Mouse (Mus musculus) kidney, adult 8-10 months (tissue): Measurements from ENCODE around the gene Rfc4.

Experiments
- DNase-seq, 2 experiments: peaks; one replicate each; pipeline ENCODE4 v3.0.0; 2022

Rfc4 gene

DNA sequence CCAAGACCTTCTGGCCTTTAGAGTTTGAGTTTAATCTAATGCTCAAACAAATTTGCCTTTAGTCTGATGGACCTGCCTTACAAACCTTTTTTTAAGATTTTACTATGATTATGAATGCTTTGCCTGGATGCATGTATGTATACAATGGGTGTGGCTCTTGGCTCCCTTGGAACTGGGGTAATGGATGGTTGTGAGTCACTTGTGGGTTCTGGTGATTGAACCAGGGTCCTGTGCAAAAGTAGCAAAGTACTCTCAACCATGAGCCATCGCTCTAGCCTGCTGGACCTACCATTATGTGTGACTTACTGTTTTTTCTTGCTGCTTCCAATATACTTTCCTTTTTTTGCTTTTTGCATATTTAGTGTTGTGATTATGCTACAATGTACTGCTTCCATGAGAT, 4.8 kb upstream of the Rfc4 start:
- DNase-seq = no peak

DNA sequence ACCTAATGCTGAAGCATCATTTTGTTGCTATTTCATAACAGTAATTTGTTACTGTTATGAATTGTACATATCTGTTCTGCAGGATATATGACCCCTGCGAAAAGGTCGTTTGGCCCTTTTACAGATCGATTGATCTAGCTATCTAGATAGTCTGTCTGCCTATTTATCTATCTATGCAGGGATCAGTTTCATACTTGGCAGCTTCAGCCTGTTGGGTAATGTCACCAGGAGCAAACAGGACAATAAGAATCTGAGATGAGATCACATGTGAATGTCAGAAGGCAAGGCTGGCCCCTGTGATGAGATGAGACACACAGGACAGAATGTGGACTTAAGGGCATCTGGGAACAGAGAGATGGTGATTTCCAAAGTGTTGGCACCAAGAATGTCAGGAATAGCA, 2.8 kb upstream of the Rfc4 start:
- no peak for DNase-seq

GRCm38 (mm10) chr16:23127311-23127672, 245 bp downstream of the Rfc4 start:
- DNase-seq = no peak

GRCm38 (mm10) chr16:23124398-23124797, 3.1 kb downstream of the Rfc4 start:
- no peak for DNase-seq

DNA sequence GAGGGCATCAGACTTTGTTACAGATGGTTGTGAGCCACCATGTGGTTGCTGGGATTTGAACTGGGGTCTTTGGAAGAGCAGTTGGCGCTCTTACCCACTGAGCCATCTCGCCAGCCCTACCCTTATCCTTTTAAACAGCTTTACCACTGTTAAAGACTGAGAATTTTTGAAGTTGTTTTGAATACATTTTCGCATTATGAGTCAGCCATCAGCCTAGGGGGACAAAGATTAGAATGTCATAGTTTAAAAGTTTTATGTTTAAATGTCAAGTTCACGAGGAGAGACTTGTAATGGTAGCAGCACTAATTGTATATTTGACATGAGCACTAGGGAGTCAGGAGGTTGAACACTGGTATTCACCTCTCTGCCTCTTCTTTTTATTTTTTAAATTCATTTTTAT, 4.4 kb downstream of the Rfc4 start:
- DNase-seq = no peak

GRCm38 (mm10) chr16:23122446-23122845, 5.1 kb downstream of the Rfc4 start:
- no peak for DNase-seq

DNA sequence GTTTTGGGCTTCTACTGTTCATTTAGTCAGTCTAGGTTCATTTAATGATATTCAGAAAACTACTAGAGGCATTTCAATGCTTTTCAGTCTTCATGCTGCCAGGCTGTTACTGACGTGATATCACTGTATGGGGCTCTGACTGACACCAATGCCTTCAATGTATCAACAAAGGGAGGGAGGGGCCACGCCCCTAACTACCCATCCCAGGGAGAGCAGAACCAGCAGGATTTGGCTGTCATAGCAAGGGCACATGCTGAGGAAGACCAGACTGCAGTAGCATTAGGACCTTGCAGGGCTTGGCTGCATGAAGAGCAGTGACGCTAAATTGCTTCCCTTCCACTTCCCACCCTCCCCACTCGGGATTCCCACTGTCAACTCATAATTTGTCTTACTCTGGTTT, 10.4 kb downstream of the Rfc4 start:
- DNase-seq = no peak

GRCm38 (mm10) chr16:23115486-23115885, 12.1 kb downstream of the Rfc4 start:
- DNase-seq = no peak

GRCm38 (mm10) chr16:23114339-23115171, 13.0 kb downstream of the Rfc4 start:
- no peak for DNase-seq

DNA sequence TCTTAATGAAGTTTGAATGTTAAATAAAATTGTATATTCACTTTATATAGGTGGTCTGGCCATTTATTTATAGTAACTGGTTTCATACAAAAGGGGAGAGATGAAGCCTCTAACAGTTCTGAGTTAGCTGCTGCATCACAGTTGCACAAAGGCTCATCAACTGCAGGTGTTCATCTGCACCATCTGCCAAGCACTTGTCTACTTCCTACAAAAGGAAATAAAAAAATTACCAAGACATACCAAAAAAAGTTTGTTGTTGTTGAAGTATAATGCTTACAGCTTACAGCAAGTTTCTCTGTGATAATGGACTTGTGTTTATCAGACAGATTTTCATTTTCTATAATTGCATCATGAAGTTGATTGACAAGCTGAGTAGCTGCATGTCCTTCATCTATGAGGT, 13.6 kb downstream of the Rfc4 start:
- no peak for DNase-seq

DNA sequence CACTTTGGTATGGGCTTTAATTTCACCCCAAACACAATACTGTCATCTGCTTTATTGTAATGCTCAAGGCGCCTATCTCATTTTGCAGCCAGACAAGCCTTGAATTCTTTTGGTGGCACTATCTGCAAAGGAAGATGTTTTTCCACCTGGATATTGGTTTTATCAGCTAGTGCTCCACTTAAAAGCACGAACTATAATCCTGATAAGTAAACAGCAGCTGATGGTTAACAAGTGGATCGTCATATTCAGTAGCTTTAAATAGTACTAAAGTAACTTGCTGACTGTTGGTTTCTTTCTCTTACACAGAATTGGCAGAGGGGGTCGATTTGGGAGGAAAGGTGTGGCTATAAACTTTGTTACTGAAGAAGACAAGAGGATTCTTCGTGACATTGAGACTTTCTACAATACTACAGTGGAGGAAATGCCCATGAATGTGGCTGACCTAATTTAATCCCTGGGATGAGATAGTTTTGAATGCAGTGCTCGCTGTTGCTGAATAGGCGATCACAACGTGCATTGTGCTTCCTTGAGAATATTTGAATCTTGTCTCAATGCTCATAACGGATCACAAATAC, 14.6 kb downstream of the Rfc4 start:
- DNase-seq = no peak

DNA sequence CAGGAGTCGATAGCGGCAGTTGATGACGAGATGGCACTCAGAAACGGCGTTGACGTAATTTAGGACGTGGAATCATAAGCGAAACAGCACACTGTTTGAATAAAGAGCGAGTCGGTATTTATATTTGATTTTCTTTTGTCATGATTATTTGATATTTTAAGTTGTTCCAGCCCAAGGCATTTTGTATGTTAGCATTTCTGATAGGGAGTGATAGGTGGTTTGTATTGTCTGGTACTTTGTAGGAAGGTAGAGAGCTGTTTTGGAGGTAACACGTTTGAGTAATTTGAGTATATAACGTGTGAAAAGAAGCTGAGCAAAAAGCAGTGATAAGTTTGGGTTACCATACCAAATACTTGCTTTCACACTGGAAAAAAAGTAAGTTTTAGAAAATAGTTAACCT, 15.2 kb downstream of the Rfc4 start:
- no peak for DNase-seq

DNA sequence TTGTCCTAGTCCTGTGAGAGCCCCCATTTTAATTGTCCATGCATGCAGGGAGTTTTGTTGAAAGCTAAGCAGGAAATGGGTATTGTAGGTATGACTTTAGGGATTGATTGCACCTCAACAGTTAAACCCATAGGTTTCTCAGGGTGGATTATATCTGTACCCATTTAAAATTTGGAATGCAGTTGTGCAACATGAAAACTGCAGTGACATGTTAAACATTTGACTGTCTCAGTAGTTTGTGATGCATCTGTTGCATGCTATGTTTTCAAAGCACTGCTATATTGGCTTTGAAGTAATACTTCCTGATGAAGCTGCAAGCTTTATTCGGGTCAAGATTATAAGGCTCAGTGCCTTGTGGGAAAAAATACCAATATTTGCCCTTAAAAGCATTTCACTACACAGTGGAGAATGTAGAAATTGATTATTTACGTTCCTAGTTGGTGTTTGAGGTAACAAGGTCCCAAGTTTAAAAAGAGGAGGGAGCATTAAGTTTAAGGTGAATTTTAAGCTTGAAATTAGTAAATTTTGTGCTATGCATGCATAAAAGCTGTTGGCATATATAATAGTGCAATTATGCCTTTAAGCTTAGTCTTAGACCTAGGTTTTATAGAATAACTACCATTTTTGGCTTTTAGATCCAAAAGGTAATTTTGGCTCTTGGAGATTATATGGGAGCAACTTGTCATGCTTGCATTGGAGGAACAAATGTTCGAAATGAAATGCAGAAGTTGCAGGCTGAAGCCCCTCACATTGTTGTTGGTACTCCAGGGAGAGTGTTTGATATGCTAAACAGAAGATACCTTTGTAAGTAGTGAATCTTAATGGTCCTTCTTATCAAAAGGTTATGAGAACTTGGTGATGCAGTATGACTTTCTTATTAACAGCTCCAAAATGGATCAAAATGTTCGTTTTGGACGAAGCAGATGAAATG, 17.9 kb downstream of the Rfc4 start:
- no peak for DNase-seq

GRCm38 (mm10) chr16:23108943-23109342, 18.6 kb downstream of the Rfc4 start:
- DNase-seq = no peak

GRCm38 (mm10) chr16:23107946-23108759, 19.4 kb downstream of the Rfc4 start:
- peak; percentile 78 to 82 for DNase-seq

DNA sequence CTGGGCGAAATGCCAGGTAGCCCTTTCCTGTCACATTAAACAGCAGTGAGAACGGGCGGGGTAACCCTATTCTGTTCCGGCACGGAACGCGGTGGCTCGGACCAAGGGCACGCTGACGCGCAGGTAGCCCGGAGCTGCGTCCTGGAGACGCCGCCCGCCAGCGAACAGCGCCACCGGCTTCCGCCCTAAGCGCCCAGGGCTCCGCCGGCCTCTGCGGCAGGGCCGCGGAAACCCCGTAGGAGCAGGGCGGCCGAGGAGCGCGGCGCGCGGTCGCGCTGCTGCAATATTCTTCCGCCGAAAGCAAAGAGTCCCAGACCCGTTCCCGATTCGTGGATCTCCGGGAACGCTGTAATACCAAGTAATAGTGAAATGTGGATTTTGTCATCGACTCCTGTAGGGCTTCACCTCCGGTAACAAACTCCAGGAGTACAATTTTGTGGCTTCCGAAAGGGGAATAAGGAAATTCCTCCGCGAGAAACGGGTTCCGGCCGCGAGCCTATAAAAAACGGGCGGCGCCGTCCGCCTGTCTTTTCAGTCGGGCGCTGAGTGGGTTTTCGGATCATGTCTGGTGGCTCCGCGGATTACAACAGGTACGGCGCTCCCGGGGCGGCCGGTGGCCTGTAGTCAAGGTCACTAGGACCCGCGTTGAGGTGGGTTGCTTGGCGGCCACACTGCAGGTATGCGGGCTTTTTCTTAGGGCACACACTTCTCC, 20.1 kb downstream of the Rfc4 start, which contains the start of gene Eif4a2:
TSS of gene Eif4a2 (plus strand) at position 214 of the 712 bp plus-strand sequence.
- peak; percentile 91 to 92 for DNase-seq

- DNase-seq = no peak
Observed at GRCm38 (mm10) chr16:23106121-23106520, 21.4 kb downstream of the Rfc4 start.

- no peak for DNase-seq
Observed at GRCm38 (mm10) chr16:23103841-23104240, 23.7 kb downstream of the Rfc4 start.

- DNase-seq = peak in 1 of 2 experiments; percentile 18
Observed at GRCm38 (mm10) chr16:23103038-23103745, 24.3 kb downstream of the Rfc4 start.

GRCm38 (mm10) chr16:23102340-23103037, 25.0 kb downstream of the Rfc4 start:
- no peak for DNase-seq

DNA sequence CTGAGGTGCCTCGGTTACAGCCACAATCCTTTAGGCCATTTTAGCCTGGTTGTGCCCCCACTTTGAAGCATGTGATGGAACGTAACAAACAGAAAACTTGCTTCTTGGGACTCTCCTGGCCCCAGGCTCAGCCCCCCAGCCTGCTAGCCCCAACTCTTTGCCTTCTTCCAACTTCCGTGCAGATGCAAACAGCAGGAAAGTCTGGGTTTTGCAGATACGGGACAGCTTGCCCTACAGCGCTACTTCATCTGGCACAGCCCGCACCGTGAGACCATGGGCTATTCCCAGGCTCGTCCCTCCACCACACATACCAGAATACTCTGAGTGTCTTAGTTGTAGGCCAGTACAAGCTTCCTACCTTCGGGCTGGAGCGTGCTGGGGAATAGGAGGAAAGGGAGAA, 26.9 kb downstream of the Rfc4 start:
- DNase-seq = no peak
